Mouse (Mus musculus) thymus, postnatal 0 days (tissue): ENCODE measurements around the gene Mfsd14a. TPM values are rescaled to one million over a fixed set of nuclear protein-coding genes. Genes with fewer than 3 reads are reported as not detected.

Source experiments
- DNase-seq: peaks from one replicate; pipeline ENCODE4 v3.0.0-alpha.2; 2015; ENCODE audit warnings: low spot score
- polyA plus RNA-seq: library from polyadenylated mRNA; unstranded; fragments of >200 nt; fragmentation: Nextera tagmentation; extraction: Ambion mirVana; gene quantifications from 2 replicates; pipeline ENCODE4 v1.2.1, GENCODE M21; 2015

The Mfsd14a gene
- polyA plus RNA-seq, 1 experiment from 2014 or later = 68.6 TPM

- no peak for DNase-seq
Measured at GRCm38 (mm10) chr3:116653278-116653945, 9.1 kb downstream of the Mfsd14a start.

GRCm38 (mm10) chr3:116652033-116652446 lies 10.4 kb downstream of the Mfsd14a start:
- no peak for DNase-seq

- DNase-seq = no peak
Measured at GRCm38 (mm10) chr3:116650698-116651097, 11.8 kb downstream of the Mfsd14a start.

- DNase-seq = no peak
Measured at GRCm38 (mm10) chr3:116648805-116649204, 13.7 kb downstream of the Mfsd14a start.

- no peak for DNase-seq
Measured at GRCm38 (mm10) chr3:116646387-116646786, 16.1 kb downstream of the Mfsd14a start.

- no peak for DNase-seq
Measured at GRCm38 (mm10) chr3:116642373-116642772, 20.1 kb downstream of the Mfsd14a start.

- no peak for DNase-seq
Measured at GRCm38 (mm10) chr3:116641811-116642371, 20.6 kb downstream of the Mfsd14a start.

- DNase-seq = no peak
Measured at GRCm38 (mm10) chr3:116640024-116640423, 22.5 kb downstream of the Mfsd14a start.

GRCm38 (mm10) chr3:116638572-116638971 lies 23.9 kb downstream of the Mfsd14a start:
- DNase-seq = no peak

- DNase-seq = no peak
Measured at GRCm38 (mm10) chr3:116637693-116638476, 24.6 kb downstream of the Mfsd14a start.

- no peak for DNase-seq
Measured at GRCm38 (mm10) chr3:116635799-116636198, 26.7 kb downstream of the Mfsd14a start.

- no peak for DNase-seq
Measured at GRCm38 (mm10) chr3:116634853-116635252, 27.6 kb downstream of the Mfsd14a start.

GRCm38 (mm10) chr3:116634091-116634490 lies 28.4 kb downstream of the Mfsd14a start:
- no peak for DNase-seq

- no peak for DNase-seq
Measured at GRCm38 (mm10) chr3:116632971-116633370, 29.5 kb downstream of the Mfsd14a start.

GRCm38 (mm10) chr3:116631459-116631858 lies 31.0 kb downstream of the Mfsd14a start:
- DNase-seq = no peak

GRCm38 (mm10) chr3:116622641-116623040 lies 39.8 kb downstream of the Mfsd14a start:
- no peak for DNase-seq

- DNase-seq = no peak
Measured at GRCm38 (mm10) chr3:116620636-116621370, 41.7 kb downstream of the Mfsd14a start.

GRCm38 (mm10) chr3:116618855-116619254 lies 43.6 kb downstream of the Mfsd14a start:
- DNase-seq = no peak

- DNase-seq = no peak
Measured at GRCm38 (mm10) chr3:116615318-116616068, 47.0 kb downstream of the Mfsd14a start.

GRCm38 (mm10) chr3:116614295-116614892 lies 48.1 kb downstream of the Mfsd14a start, which contains the start of gene Trmt13:
Trmt13 (minus strand) TSS chr3:116614587.
- DNase-seq = no peak
